Mouse (Mus musculus) kidney, adult 2 months (tissue): ENCODE measurements around the gene Ube2s.

Experiments
- CTCF ChIP-seq: fragments of 200-500 bp; conservative IDR thresholded peaks from 2 replicates; pipeline ENCODE4 v1.5.1; 2011; ENCODE audit warnings: low read depth, mild to moderate bottlenecking, control low read depth, low read length, moderate library complexity, mixed read lengths; ENCODE audit not compliant: insufficient read depth, insufficient read length
- POLR2A ChIP-seq: fragments of 200-500 bp; IDR thresholded peaks from one replicate; pipeline ENCODE4 v1.6.1; 2011; ENCODE audit warnings: low read depth, low read length, control low read depth

GRCm38 (mm10) chr7:4830476-4830875 lies 18.1 kb upstream of the Ube2s start:
- TF ChIP-seq CTCF = no peak
- no peak for TF ChIP-seq POLR2A
